Mouse (Mus musculus): ENCODE results near the gene Ccl1. TPM values are rescaled to one million over a fixed set of nuclear protein-coding genes. Genes with fewer than 3 reads are reported as not detected.

Gene Ccl1
- polyA plus RNA-seq, 1 experiment from 2014 or later: not detected

- WGBS (ENCODE audit: insufficient replicate concordance): 78% methylated on average over 2 of the region's 2 CpGs
- no peaks in the 10 kb centered on the region for H3K9me3 ChIP-seq (replicated peaks; ENCODE audit: control insufficient read depth, low read length)
- H3K9ac ChIP-seq (ENCODE audit: low read depth, low read length): no peak overlapping the region
- no peak overlapping the region for H3K27ac ChIP-seq (ENCODE audit: low read depth, low read length)
- no peaks in the 10 kb centered on the region for H3K27me3 ChIP-seq (ENCODE audit: control insufficient read depth, insufficient read depth, low read length)
- ATAC-seq (replicated peaks; ENCODE audit: insufficient number of reproducible peaks, low FRiP score, low TSS enrichment): no peak
- no peak overlapping the region for H3K4me3 ChIP-seq (ENCODE audit: low read depth, low read length)
- no peaks in the 10 kb centered on the region for H3K4me1 ChIP-seq (ENCODE audit: control insufficient read depth, insufficient read depth, low read length)
- H3K4me2 ChIP-seq: no peak overlapping the region
- no peaks in the 10 kb centered on the region for H3K36me3 ChIP-seq (ENCODE audit: control insufficient read depth, insufficient read depth, low read length)
Measured at GRCm38 (mm10) chr11:82136196-82136595, 169.3 kb downstream of the Ccl1 start.

DNA sequence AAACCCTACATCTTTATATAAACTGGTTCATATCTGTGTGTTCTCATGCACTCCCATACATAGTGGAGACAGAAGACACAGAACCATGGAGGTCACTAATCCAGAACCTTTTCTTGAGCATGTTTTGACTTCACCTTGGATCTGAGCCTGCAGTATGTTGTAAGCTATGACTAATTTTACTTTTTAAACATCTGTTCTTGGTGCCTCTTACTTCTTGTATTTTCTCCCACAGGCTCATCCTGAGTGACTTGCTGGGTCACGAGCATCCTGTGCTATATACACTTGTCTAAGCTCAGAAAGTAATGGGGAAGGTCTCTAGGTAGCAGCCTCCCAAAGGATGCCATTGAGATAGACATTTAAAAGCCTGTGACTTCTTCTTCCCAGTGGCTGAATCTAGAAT is 172.5 kb downstream of the Ccl1 start:
- H3K4me2 ChIP-seq: no peak overlapping the region
- H3K36me3 ChIP-seq (ENCODE audit: control insufficient read depth, insufficient read depth, low read length): no peaks in the 10 kb centered on the region
- H3K9me3 ChIP-seq (replicated peaks; ENCODE audit: control insufficient read depth, low read length): no peaks in the 10 kb centered on the region
- ATAC-seq (replicated peaks; ENCODE audit: insufficient number of reproducible peaks, low FRiP score, low TSS enrichment): no peak
- no peak overlapping the region for H3K9ac ChIP-seq (ENCODE audit: low read depth, low read length)
- H3K4me1 ChIP-seq (ENCODE audit: control insufficient read depth, insufficient read depth, low read length): no peaks in the 10 kb centered on the region
- 66% methylated on average over 1 of the region's 1 CpGs for WGBS (ENCODE audit: insufficient replicate concordance)
- no peaks in the 10 kb centered on the region for H3K27me3 ChIP-seq (ENCODE audit: control insufficient read depth, insufficient read depth, low read length)
- H3K27ac ChIP-seq (ENCODE audit: low read depth, low read length): no peak overlapping the region
- no peak overlapping the region for H3K4me3 ChIP-seq (ENCODE audit: low read depth, low read length)

Other genes with a start within 250 kb of the Ccl1 start
- not detected in 2 replicates for gene Ccl11, start 247.9 kb downstream of the Ccl1 start, polyA plus RNA-seq (2014; fragmentation: Nextera tagmentation; extraction: Ambion mirVana)
- 0.62 and 0.66 TPM in 2 replicates for gene Ccl12, start 203.8 kb downstream of the Ccl1 start, polyA plus RNA-seq (2014; fragmentation: Nextera tagmentation; extraction: Ambion mirVana)
- gene Ccl8, start 190.5 kb downstream of the Ccl1 start, polyA plus RNA-seq (2014; fragmentation: Nextera tagmentation; extraction: Ambion mirVana): not detected in 2 replicates
- gene Tmem132e, start 83.2 kb upstream of the Ccl1 start, polyA plus RNA-seq (2014; fragmentation: Nextera tagmentation; extraction: Ambion mirVana): 0.11 and 0.29 TPM in 2 replicates

Data from heart, embryonic 11.5 days (tissue).